Mouse (Mus musculus): ENCODE measurements around the gene Eif2b3.

The Eif2b3 gene

DNA sequence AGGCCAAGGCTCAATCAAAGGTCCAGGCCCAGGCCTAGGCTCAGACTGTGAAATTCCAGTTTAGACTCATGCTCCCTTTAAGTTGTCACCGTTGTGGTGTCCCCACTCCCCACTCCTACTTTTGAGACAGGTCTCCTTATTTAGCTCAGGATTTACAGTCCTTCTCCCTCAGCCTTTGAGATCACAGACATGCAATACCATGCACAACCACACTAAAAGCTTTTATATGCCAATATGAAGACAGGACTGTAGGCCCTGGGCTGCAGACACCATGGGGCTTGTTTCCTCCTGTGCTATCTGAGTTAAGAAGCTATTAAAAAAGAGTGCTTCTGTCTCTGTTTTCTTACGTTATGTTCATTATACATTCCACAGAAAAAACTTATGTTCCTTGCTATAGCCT is 1.5 kb upstream of the Eif2b3 start:
- DNase-seq (ENCODE audit: low spot score): no peak

- no peak for DNase-seq (ENCODE audit: low spot score)
These were observed 875 bp upstream of the Eif2b3 start for GRCm38 (mm10) chr4:117018327-117018726.

- peak; percentile 34 for DNase-seq (ENCODE audit: low spot score)
These were observed 4.3 kb downstream of the Eif2b3 start for GRCm38 (mm10) chr4:117023469-117023868.

DNA sequence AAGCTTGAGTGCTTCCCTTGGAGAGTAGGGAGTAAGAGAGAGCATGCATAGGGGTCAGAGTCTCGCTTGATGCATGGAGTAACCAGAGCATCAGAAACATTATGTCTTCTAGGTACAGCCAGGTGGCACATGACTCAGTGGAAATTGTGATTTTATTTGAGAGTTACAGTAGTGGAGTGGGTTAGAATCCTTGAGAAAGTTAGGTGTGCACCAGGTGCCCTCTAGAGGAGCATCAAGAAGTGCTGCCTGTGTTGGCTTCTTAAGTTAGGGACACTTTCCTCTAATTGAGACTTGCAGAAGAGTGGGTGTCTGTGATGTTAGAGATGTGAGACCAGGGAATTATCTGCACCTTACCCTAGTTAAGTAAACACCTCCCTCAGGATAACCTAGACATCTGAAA is 11.9 kb downstream of the Eif2b3 start:
- DNase-seq (ENCODE audit: low spot score): no peak

DNA sequence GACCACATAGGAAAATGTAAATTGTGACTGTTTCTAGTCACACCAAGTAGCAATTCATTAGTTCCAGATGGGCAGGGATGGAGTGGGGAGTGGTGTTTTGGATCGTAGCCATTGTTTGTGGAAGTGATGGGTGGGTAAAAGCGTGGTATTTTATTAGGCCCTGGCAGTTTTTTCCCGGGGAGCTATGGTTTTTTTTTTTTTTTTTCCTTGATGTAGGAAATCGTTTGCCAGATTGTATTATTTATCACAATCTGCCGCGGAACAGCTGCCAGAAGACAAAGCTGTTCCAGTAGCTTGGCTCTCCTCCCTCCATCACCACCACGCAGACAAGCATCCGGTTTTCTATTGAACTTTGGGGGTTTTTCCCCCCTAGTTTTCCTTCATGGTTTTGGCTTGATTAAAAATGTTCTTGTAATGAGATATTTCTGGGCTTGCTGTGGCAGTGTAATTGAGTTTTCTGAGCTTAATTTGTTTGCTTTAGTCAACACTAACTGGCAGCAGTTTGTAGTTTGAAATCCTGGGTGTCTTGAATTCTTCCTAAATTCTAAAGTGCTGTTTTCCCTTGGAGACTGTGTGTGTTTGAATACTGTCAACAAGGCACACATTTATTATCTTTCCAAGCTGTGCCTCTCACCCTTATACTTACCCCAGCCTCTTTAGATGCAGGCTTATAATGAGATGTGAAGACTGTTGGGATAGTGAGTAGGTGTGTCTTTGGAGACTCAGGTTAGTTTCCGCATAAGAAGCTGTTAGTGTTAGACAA is 20.9 kb downstream of the Eif2b3 start:
- no peak for DNase-seq (ENCODE audit: low spot score)

GRCm38 (mm10) chr4:117040791-117041190 is 21.6 kb downstream of the Eif2b3 start:
- DNase-seq (ENCODE audit: low spot score): no peak

- DNase-seq (ENCODE audit: low spot score): no peak
These were observed 22.1 kb downstream of the Eif2b3 start for GRCm38 (mm10) chr4:117041283-117041721.

- DNase-seq (ENCODE audit: low spot score): no peak
These were observed 29.6 kb downstream of the Eif2b3 start for GRCm38 (mm10) chr4:117048836-117049235.

DNA sequence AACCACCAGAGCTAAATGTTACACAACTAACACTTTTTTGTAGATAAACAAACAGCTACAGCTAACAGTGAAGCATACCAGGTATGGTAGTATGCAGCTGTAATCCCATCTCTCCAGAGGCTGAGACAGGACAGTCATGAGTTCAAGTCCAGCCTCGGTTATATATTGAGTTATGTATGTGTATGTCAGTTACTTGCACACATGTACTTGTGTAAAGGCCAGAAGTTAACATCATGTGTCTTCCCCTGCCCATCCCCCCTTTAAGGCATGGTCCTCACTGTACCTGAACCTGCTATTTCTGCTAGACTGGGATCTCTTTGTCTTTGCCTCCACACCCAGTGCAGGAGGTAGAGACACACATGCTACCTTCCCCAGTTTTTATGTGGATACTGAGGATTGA is 30.3 kb downstream of the Eif2b3 start:
- DNase-seq (ENCODE audit: low spot score): no peak

DNA sequence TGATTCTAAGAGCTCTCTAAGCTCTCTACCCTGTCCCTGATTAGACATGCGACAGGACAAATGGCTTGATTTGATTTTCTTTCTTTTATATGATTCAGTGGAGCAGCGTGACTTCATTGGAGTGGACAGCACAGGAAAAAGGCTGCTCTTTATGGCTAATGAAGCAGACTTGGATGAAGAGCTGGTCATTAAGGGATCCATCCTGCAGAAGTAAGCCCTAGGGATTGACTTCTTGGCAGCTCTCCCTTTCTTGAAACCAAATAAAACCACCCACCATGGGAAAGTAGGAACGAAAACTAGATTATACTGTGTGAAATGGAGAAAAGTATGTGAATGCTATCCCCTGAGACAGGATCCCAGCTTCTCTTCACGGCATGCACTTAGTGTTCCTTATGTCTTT is 33.4 kb downstream of the Eif2b3 start:
- no peak for DNase-seq (ENCODE audit: low spot score)

GRCm38 (mm10) chr4:117053956-117054355 is 34.8 kb downstream of the Eif2b3 start:
- DNase-seq (ENCODE audit: low spot score): no peak

- DNase-seq (ENCODE audit: low spot score): peak; percentile 70
These were observed 36.9 kb downstream of the Eif2b3 start for GRCm38 (mm10) chr4:117056102-117056501.

DNA sequence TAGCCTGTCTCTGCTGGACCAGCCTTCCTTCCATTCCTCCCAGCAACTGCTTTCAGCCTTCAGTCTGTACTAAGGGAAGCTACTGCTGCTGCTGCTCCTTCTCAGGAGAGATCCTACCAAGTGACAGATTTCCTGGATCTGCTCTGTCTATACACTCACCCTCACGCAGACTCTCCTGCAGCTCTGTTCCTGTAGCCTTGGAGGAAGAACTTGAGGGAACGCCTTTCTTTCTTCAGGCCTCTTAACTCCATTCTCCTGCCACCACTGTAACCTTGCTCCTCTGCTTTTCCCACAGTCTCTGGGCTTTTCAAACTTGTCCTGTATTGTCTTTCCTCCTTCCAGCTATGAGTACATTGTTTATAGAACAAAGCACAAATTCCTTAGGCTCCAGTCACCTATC is 37.3 kb downstream of the Eif2b3 start:
- no peak for DNase-seq (ENCODE audit: low spot score)

- peak; percentile 51 for DNase-seq (ENCODE audit: low spot score)
These were observed 39.3 kb downstream of the Eif2b3 start for GRCm38 (mm10) chr4:117058512-117058911.

GRCm38 (mm10) chr4:117062700-117063390 is 43.6 kb downstream of the Eif2b3 start:
- no peak for DNase-seq (ENCODE audit: low spot score)

- DNase-seq (ENCODE audit: low spot score): no peak
These were observed 48.8 kb downstream of the Eif2b3 start for GRCm38 (mm10) chr4:117068035-117068434.

DNA sequence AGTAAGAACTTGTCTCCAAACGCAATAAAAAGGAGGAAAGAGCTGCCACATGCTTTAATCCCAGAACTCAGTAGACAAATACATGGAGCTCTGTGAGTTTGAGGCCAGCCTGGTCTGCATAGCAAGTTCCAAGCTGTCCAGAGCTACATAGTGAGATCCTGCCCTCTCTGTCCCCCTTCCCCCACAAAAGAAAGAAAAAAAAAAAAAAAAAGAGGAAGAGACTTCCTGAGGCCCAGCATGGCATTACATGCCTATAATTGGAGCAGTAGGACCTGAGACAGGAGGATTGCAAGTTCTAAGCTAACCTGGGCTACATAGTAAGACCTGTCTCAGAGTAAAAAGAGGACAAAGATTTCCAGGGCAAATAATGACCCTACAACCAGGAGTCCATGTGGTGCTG is 50.4 kb downstream of the Eif2b3 start:
- no peak for DNase-seq (ENCODE audit: low spot score)

DNA sequence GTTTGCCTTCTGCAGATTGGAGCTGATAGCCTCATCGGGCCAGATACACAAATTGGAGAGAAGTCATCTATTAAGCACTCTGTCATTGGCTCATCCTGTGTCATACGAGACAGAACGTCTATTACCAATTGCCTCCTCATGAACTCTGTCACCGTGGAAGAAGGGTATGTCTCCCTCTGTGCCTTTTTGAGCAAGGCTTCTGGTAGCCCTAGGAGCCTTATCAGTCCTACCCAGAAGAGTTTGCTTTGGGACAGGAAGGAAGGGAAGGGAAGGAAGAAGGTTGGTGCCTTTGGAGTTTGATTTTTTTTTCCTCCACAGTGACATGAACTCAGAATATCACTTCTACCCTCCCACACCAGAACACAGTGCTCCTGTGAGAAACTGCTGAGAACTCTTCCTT is 51.4 kb downstream of the Eif2b3 start:
- no peak for DNase-seq (ENCODE audit: low spot score)

- no peak for DNase-seq (ENCODE audit: low spot score)
These were observed 52.0 kb downstream of the Eif2b3 start for GRCm38 (mm10) chr4:117071183-117071582.

DNA sequence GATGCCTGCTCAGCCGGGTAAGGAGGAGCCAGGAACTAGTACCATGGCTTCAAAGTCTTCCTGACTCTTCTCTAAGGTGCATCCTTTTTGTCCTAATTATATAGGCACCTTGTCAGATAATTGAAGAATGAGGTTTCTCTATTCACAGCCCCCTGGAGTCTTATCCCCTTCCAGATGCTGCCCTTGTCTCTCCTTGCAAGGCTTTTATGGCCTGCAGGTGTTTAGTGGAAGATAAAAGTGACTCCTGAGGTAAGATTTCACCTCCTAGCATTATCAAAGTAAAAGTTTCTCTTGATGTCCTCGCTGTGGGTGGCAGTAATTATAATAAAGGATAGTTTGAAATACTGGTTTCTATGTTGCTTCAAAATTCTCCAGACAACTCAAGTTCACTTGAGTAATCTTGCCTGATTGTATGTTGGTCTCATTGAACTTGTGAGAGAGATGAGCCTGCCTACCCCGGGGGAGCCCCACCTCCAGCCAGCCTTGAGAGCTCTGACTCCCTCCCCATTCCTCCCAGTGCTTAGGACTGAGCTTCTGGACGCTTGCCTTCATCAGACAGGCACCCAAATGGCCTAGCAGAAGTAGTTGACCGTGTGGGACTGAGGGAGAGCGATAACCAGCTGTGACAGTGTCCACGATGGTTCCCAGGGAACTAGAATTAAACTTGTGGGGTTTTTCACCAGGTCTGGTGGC is 68.9 kb downstream of the Eif2b3 start:
- peak; percentile 60 for DNase-seq (ENCODE audit: low spot score)

DNA sequence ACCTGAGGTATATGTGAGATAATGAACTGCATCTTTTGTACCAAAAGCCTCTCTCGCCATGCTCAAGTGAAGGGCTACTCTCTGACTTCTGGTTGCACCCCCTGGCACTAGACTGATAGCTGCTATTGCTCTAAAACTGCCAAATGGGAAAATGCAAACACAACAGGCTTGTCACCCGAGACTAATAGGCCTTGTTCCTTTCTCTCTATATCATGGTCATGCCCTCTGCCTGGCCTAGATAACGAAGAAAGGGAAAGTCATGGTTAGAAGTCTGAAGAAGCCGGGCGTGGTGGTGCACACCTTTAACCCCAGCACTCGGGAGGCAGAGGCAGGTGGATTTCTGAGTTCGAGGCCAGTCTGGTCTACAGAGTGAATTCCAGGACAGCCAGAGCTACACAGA is 71.4 kb downstream of the Eif2b3 start:
- DNase-seq (ENCODE audit: low spot score): peak; percentile 62

GRCm38 (mm10) chr4:117094626-117095361 is 75.6 kb downstream of the Eif2b3 start:
- no peak for DNase-seq (ENCODE audit: low spot score)

All from c-Kit-positive CD71-positive TER-119-positive erythroid progenitor cells, embryonic 14.5 days (primary cell).